Mouse (Mus musculus) CH12.LX (cell line): ENCODE measurements around the gene Olfr53. TPM values are rescaled to one million over a fixed set of nuclear protein-coding genes. Genes with fewer than 3 reads are reported as not detected.
"Not testable (repeated sequence)": the region's sequence is repeated elsewhere in the genome, so short reads cannot be mapped to it uniquely, and the experiment has no call there.

ENCODE experiments used
- DNase-seq: peaks from one replicate; pipeline ENCODE4 v3.0.0-alpha.2; 2013; ENCODE audit errors: extremely low read depth
- H3K27ac ChIP-seq: 2 replicates; pipeline ENCODE4 v1.5.1; 2012; ENCODE audit warnings: low read depth, mild to moderate bottlenecking, control low read depth, moderate library complexity; ENCODE audit not compliant: insufficient read depth
- H3K27me3 ChIP-seq: replicated peaks from 2 replicates; pipeline ENCODE3; 2012; ENCODE audit warnings: inconsistent platforms
- H3K36me3 ChIP-seq, 2 experiments: replicated peaks in 1 of 2; 2 replicates each; pipeline versions ENCODE3 to v1.6.1; 2012; ENCODE audit warnings: inconsistent platforms in 1 of 2, low read length in 1 of 2, mild to moderate bottlenecking in 1 of 2, mixed read lengths in 1 of 2, moderate library complexity in 1 of 2; ENCODE audit not compliant: control insufficient read depth in 1 of 2, insufficient read depth in 1 of 2
- H3K4me1 ChIP-seq, 2 experiments: 2 replicates each; pipeline ENCODE4 v1.6.1; 2012; ENCODE audit warnings: inconsistent platforms in 1 of 2, moderate library complexity in 1 of 2; ENCODE audit not compliant: insufficient read depth in 2 of 2, control insufficient read depth in 1 of 2
- H3K4me2 ChIP-seq: 2 replicates; pipeline ENCODE4 v1.6.1; 2012; ENCODE audit warnings: low read depth, mild to moderate bottlenecking, control low read depth; ENCODE audit not compliant: poor library complexity, insufficient read depth, severe bottlenecking
- H3K4me3 ChIP-seq, 3 experiments: fragments of 150-350 bp in 1 of 3; sonication (generic) in 1 of 3; replicated peaks in 1 of 3; 2 replicates each; pipeline versions ENCODE3 to v1.5.1; 2011 to 2012; ENCODE audit warnings: low read depth in 2 of 3, low read length in 2 of 3, mild to moderate bottlenecking in 2 of 3, moderate library complexity in 2 of 3, control low read depth in 1 of 3, improper control_type of control experiment in 1 of 3, inconsistent platforms in 1 of 3, mixed read lengths in 1 of 3; ENCODE audit not compliant: poor library complexity in 1 of 3
- H3K79me2 ChIP-seq: replicated peaks from 2 replicates; pipeline ENCODE4 v1.6.1; 2012; ENCODE audit warnings: mild to moderate bottlenecking, moderate library complexity; ENCODE audit not compliant: control insufficient read depth, poor library complexity, insufficient read depth, severe bottlenecking; ENCODE audit errors: extremely low read depth
- H3K9ac ChIP-seq: 2 replicates; pipeline ENCODE4 v1.6.1; 2012; ENCODE audit warnings: low read depth, mild to moderate bottlenecking, control low read depth, moderate library complexity; ENCODE audit not compliant: insufficient read depth
- H3K9me3 ChIP-seq: replicated peaks from 2 replicates; pipeline ENCODE3; 2012; ENCODE audit warnings: low read length, inconsistent platforms, mixed read lengths
- BHLHE40 ChIP-seq: IDR thresholded peaks from 2 replicates; pipeline ENCODE4 v1.6.1; 2011; ENCODE audit warnings: mild to moderate bottlenecking, low read depth, low read length, improper control_type of control experiment
- CHD1 ChIP-seq: IDR thresholded peaks from 2 replicates; pipeline ENCODE4 v1.6.1; 2012; ENCODE audit warnings: low read depth, low read length, improper control_type of control experiment, inconsistent platforms
- CTCF ChIP-seq, 2 experiments: IDR thresholded peaks in 1 of 2; conservative IDR thresholded peaks in 1 of 2; 2 replicates each; pipeline ENCODE4 v1.5.1; 2011 to 2012; ENCODE audit warnings: low read depth in 2 of 2, low read length in 2 of 2, improper control_type of control experiment in 1 of 2, inconsistent platforms in 1 of 2, mild to moderate bottlenecking in 1 of 2, moderate library complexity in 1 of 2
- E2F4 ChIP-seq: IDR thresholded peaks from 2 replicates; pipeline ENCODE4 v1.6.1; 2011; ENCODE audit warnings: low read depth, low read length, improper control_type of control experiment; ENCODE audit not compliant: insufficient replicate concordance
- ELF1 ChIP-seq: IDR thresholded peaks from 2 replicates; pipeline ENCODE4 v1.6.1; 2014; ENCODE audit warnings: low read depth, mild to moderate bottlenecking, inconsistent platforms, low read length, improper control_type of control experiment
- ETS1 ChIP-seq: conservative IDR thresholded peaks from 2 replicates; pipeline ENCODE4 v1.6.1; 2012; ENCODE audit warnings: low read depth, mild to moderate bottlenecking, inconsistent platforms, low read length, improper control_type of control experiment, moderate library complexity
- HCFC1 ChIP-seq: IDR thresholded peaks from 2 replicates; pipeline ENCODE4 v1.6.1; 2012; ENCODE audit warnings: low read depth, mild to moderate bottlenecking, inconsistent platforms, low read length, improper control_type of control experiment
- IRF4 ChIP-seq: IDR thresholded peaks from 2 replicates; pipeline ENCODE4 v1.6.1; 2014; ENCODE audit warnings: low read depth, mild to moderate bottlenecking, inconsistent platforms, low read length, improper control_type of control experiment
- MAFK ChIP-seq: IDR thresholded peaks from 2 replicates; pipeline ENCODE4 v1.6.1; 2011; ENCODE audit warnings: low read length, improper control_type of control experiment; ENCODE audit not compliant: insufficient replicate concordance
- MEF2A ChIP-seq: IDR thresholded peaks from 2 replicates; pipeline ENCODE4 v1.6.1; 2014; ENCODE audit warnings: low read depth, mild to moderate bottlenecking, inconsistent platforms, low read length, improper control_type of control experiment, borderline replicate concordance
- MYC ChIP-seq: IDR thresholded peaks from 2 replicates; pipeline ENCODE4 v1.6.1; 2011; ENCODE audit warnings: low read depth, mild to moderate bottlenecking, improper control_type of control experiment, low read length
- POLR2A ChIP-seq: IDR thresholded peaks from 2 replicates; pipeline ENCODE4 v1.6.1; 2011; ENCODE audit warnings: low read depth, mild to moderate bottlenecking, improper control_type of control experiment, low read length
- POLR2AphosphoS2 ChIP-seq: IDR thresholded peaks from 2 replicates; pipeline ENCODE4 v1.6.1; 2011; ENCODE audit warnings: low read depth, low read length, improper control_type of control experiment
- TBP ChIP-seq: conservative IDR thresholded peaks from 2 replicates; pipeline ENCODE4 v1.6.1; 2011; ENCODE audit warnings: low read depth, low read length, improper control_type of control experiment
- TCF12 ChIP-seq: IDR thresholded peaks from 2 replicates; pipeline ENCODE4 v1.6.1; 2014; ENCODE audit warnings: low read depth, mild to moderate bottlenecking, inconsistent platforms, low read length, improper control_type of control experiment
- USF1 ChIP-seq: IDR thresholded peaks from 2 replicates; pipeline ENCODE4 v1.6.1; 2014; ENCODE audit warnings: low read depth, mild to moderate bottlenecking, inconsistent platforms, low read length, improper control_type of control experiment
- USF2 ChIP-seq: conservative IDR thresholded peaks from 2 replicates; pipeline ENCODE4 v1.6.1; 2011; ENCODE audit warnings: low read depth, low read length, improper control_type of control experiment
- ZC3H11A ChIP-seq: IDR thresholded peaks from 2 replicates; pipeline ENCODE4 v1.6.1; 2012; ENCODE audit warnings: low read depth, mild to moderate bottlenecking, inconsistent platforms, low read length, improper control_type of control experiment
- ZKSCAN1 ChIP-seq: IDR thresholded peaks from 2 replicates; pipeline ENCODE4 v1.6.1; 2012; ENCODE audit warnings: low read depth, inconsistent platforms, low read length, improper control_type of control experiment, borderline replicate concordance
- ZMIZ1 ChIP-seq: IDR thresholded peaks from 2 replicates; pipeline ENCODE4 v1.6.1; 2012; ENCODE audit warnings: low read depth, mild to moderate bottlenecking, inconsistent platforms, low read length, improper control_type of control experiment
- dilution Hi-C: fragments of 300-500 bp; cut with MboI; formaldehyde crosslinking; loops from 2 replicates; pipeline ENCODE4 v1.14.3; 2020; ENCODE audit warnings: low sequenced_read_pairs; ENCODE audit not compliant: extremely low pct_unique_long_range_greater_than_20kb, extremely low pct_ligation_motif_present
- in situ Hi-C: fragments of 300-500 bp; cut with MboI; formaldehyde crosslinking; loops from 3 replicates; pipeline ENCODE4 v1.14.3; 2019; ENCODE audit warnings: low sequenced_read_pairs, low pct_ligation_motif_present, low pct_unique_long_range_greater_than_20kb, mixed read lengths
- polyA plus RNA-seq: library from polyadenylated mRNA; unstranded; fragments of >175 nt; gene quantifications from 2 replicates; pipeline ENCODE4 v1.2.1, GENCODE M21; 2012; ENCODE audit warnings: low read depth; ENCODE audit not compliant: insufficient read length
- total RNA-seq, 2 experiments: library from RNA; depleted of rRNA; stranded (reverse); fragments of 300-350 nt in 1 of 2; fragments of >200 nt in 1 of 2; gene quantifications; 2 replicates each; pipeline ENCODE4 v1.2.3; 2012 to 2014

Olfr53 gene
- total RNA-seq (2012; rRNA removed) (not detected in 2 replicates), total RNA-seq (2014; rRNA removed) (not detected in 2 replicates), polyA plus RNA-seq (not detected in 2 replicates)

DNA sequence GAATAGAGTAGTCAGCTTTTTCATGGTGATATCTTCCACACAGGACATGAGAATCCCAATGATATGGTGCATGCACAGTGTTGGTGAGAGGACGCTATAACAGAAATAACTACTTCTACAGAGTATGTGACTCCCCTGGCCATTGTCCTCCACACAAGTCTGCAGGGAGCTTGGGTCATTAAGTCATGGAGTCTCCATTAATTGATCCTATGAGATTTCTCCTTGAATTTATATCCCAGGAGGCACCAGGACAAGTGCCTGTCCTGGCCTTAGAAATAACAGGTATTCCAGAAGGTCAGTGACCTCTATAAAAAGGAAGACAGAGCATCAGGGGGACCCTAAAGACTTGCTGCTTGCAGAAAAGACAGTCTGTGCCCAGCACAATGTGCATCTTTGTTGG lies at the start of gene Olfr53:
TSS of gene Olfr53 (plus strand) at position 301 of the 400 bp plus-strand sequence.
- no peak for DNase-seq
- H3K79me2 ChIP-seq = no peaks in the 10 kb centered on the region
- H3K36me3 ChIP-seq = no peaks in the 10 kb centered on the region
- H3K27me3 ChIP-seq = peaks cover 32% of the 10 kb centered on the region
- TF ChIP-seq POLR2A (no peak), MAFK (no peak), ZC3H11A (no peak), USF1 (no peak), POLR2AphosphoS2 (no peak), CHD1 (no peak), HCFC1 (no peak), TBP (no peak), ELF1 (no peak), ZKSCAN1 (no peak), TCF12 (no peak), USF2 (no peak), IRF4 (no peak), BHLHE40 (no peak), CTCF (conservative IDR thresholded peaks at IDR 0.05 in 1 of 2, IDR thresholded peaks at IDR 0.05 in 1 of 2; ENCODE audit: low read depth in 2 of 2, low read length in 2 of 2) (no peak), ZMIZ1 (no peak), E2F4 (no peak), MYC (no peak), ETS1 (no peak), MEF2A (no peak)
- no peaks in the 10 kb centered on the region for H3K4me1 ChIP-seq
- H3K27ac ChIP-seq = no peak within 1 kb of the TSS
- no peak within 1 kb of the TSS for H3K4me2 ChIP-seq
- dilution Hi-C loops = no loop called here
- in situ Hi-C loops = no loop called here
- H3K9ac ChIP-seq = no peak within 1 kb of the TSS
- no peak within 1 kb of the TSS for H3K4me3 ChIP-seq
- H3K9me3 ChIP-seq = no peaks in the 10 kb centered on the region

GRCm38 (mm10) chr7:140600969-140601368 lies 45.3 kb upstream of the Olfr53 start, which contains the start of gene Olfr46:
Gene Olfr46, plus strand, starts transcription at chr7:140601269.
- H3K36me3 ChIP-seq, H3K27ac ChIP-seq, dilution Hi-C loops, H3K4me3 ChIP-seq, H3K9ac ChIP-seq, H3K4me2 ChIP-seq, H3K9me3 ChIP-seq, DNase-seq, H3K79me2 ChIP-seq, in situ Hi-C loops, H3K4me1 ChIP-seq: not testable (repeated sequence)
- peaks cover 11% of the 10 kb centered on the region for H3K27me3 ChIP-seq

DNA sequence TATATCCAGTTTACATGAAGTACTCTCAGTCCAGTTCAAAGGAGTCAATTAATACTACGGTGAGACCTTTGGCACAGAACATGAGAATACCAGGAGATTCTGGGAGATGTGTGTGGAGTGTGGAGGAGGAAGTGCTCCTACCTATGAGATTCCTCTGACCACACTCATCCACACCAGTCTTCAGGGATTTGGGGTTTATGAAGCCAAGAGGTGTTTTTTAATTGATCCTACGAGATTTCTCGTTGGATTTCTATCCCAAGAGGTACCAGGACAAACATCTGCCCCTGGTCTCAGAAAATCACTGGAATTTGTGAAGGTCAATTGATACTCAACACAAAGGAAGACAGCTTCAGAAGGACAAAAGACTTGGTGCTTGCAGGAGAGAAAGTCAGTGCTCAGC lies 17.6 kb upstream of the Olfr53 start, which contains the start of gene Olfr61:
TSS of gene Olfr61 (plus strand) at position 301 of the 400 bp plus-strand sequence.
- H3K9me3 ChIP-seq, dilution Hi-C loops, H3K4me2 ChIP-seq, H3K27ac ChIP-seq, H3K79me2 ChIP-seq, in situ Hi-C loops, H3K4me3 ChIP-seq, DNase-seq, H3K4me1 ChIP-seq, H3K36me3 ChIP-seq, H3K9ac ChIP-seq: not testable (repeated sequence)
- peaks cover 42% of the 10 kb centered on the region for H3K27me3 ChIP-seq
